Mouse (Mus musculus) CH12.LX (cell line): ENCODE data around the gene Olfr1437. TPM values are rescaled to one million over a fixed set of nuclear protein-coding genes. Genes with fewer than 3 reads are reported as not detected.

Experiments used
- DNase-seq: peaks from one replicate; pipeline ENCODE4 v3.0.0-alpha.2; 2013; ENCODE audit errors: extremely low read depth
- H3K27ac ChIP-seq: 2 replicates; pipeline ENCODE4 v1.5.1; 2012; ENCODE audit warnings: low read depth, mild to moderate bottlenecking, control low read depth, moderate library complexity; ENCODE audit not compliant: insufficient read depth
- H3K27me3 ChIP-seq: replicated peaks from 2 replicates; pipeline ENCODE3; 2012; ENCODE audit warnings: inconsistent platforms
- H3K36me3 ChIP-seq, 2 experiments: replicated peaks in 1 of 2; 2 replicates each; pipeline versions ENCODE3 to v1.6.1; 2012; ENCODE audit warnings: inconsistent platforms in 1 of 2, low read length in 1 of 2, mild to moderate bottlenecking in 1 of 2, mixed read lengths in 1 of 2, moderate library complexity in 1 of 2; ENCODE audit not compliant: control insufficient read depth in 1 of 2, insufficient read depth in 1 of 2
- H3K4me1 ChIP-seq, 2 experiments: 2 replicates each; pipeline ENCODE4 v1.6.1; 2012; ENCODE audit warnings: inconsistent platforms in 1 of 2, moderate library complexity in 1 of 2; ENCODE audit not compliant: insufficient read depth in 2 of 2, control insufficient read depth in 1 of 2
- H3K4me2 ChIP-seq: 2 replicates; pipeline ENCODE4 v1.6.1; 2012; ENCODE audit warnings: low read depth, mild to moderate bottlenecking, control low read depth; ENCODE audit not compliant: poor library complexity, insufficient read depth, severe bottlenecking
- H3K4me3 ChIP-seq, 3 experiments: fragments of 150-350 bp in 1 of 3; sonication (generic) in 1 of 3; replicated peaks in 1 of 3; 2 replicates each; pipeline versions ENCODE3 to v1.5.1; 2011 to 2012; ENCODE audit warnings: low read depth in 2 of 3, low read length in 2 of 3, mild to moderate bottlenecking in 2 of 3, moderate library complexity in 2 of 3, control low read depth in 1 of 3, improper control_type of control experiment in 1 of 3, inconsistent platforms in 1 of 3, mixed read lengths in 1 of 3; ENCODE audit not compliant: poor library complexity in 1 of 3
- H3K79me2 ChIP-seq: replicated peaks from 2 replicates; pipeline ENCODE4 v1.6.1; 2012; ENCODE audit warnings: mild to moderate bottlenecking, moderate library complexity; ENCODE audit not compliant: control insufficient read depth, poor library complexity, insufficient read depth, severe bottlenecking; ENCODE audit errors: extremely low read depth
- H3K9ac ChIP-seq: 2 replicates; pipeline ENCODE4 v1.6.1; 2012; ENCODE audit warnings: low read depth, mild to moderate bottlenecking, control low read depth, moderate library complexity; ENCODE audit not compliant: insufficient read depth
- H3K9me3 ChIP-seq: replicated peaks from 2 replicates; pipeline ENCODE3; 2012; ENCODE audit warnings: low read length, inconsistent platforms, mixed read lengths
- BHLHE40 ChIP-seq: IDR thresholded peaks from 2 replicates; pipeline ENCODE4 v1.6.1; 2011; ENCODE audit warnings: mild to moderate bottlenecking, low read depth, low read length, improper control_type of control experiment
- CHD1 ChIP-seq: IDR thresholded peaks from 2 replicates; pipeline ENCODE4 v1.6.1; 2012; ENCODE audit warnings: low read depth, low read length, improper control_type of control experiment, inconsistent platforms
- CHD2 ChIP-seq: IDR thresholded peaks from 2 replicates; pipeline ENCODE4 v1.6.1; 2011; ENCODE audit warnings: low read length, improper control_type of control experiment
- CTCF ChIP-seq, 2 experiments: IDR thresholded peaks in 1 of 2; conservative IDR thresholded peaks in 1 of 2; 2 replicates each; pipeline ENCODE4 v1.5.1; 2011 to 2012; ENCODE audit warnings: low read depth in 2 of 2, low read length in 2 of 2, improper control_type of control experiment in 1 of 2, inconsistent platforms in 1 of 2, mild to moderate bottlenecking in 1 of 2, moderate library complexity in 1 of 2
- EP300 ChIP-seq: IDR thresholded peaks from 2 replicates; pipeline ENCODE4 v1.6.1; 2011; ENCODE audit warnings: low read length, improper control_type of control experiment
- ETS1 ChIP-seq: conservative IDR thresholded peaks from 2 replicates; pipeline ENCODE4 v1.6.1; 2012; ENCODE audit warnings: low read depth, mild to moderate bottlenecking, inconsistent platforms, low read length, improper control_type of control experiment, moderate library complexity
- GABPA ChIP-seq: IDR thresholded peaks from 2 replicates; pipeline ENCODE4 v1.6.1; 2012; ENCODE audit warnings: low read depth, low read length, improper control_type of control experiment, inconsistent platforms; ENCODE audit not compliant: insufficient replicate concordance
- IRF4 ChIP-seq: IDR thresholded peaks from 2 replicates; pipeline ENCODE4 v1.6.1; 2014; ENCODE audit warnings: low read depth, mild to moderate bottlenecking, inconsistent platforms, low read length, improper control_type of control experiment
- KAT2A ChIP-seq: IDR thresholded peaks from 2 replicates; pipeline ENCODE4 v1.6.1; 2012; ENCODE audit warnings: low read length, improper control_type of control experiment, inconsistent platforms; ENCODE audit not compliant: insufficient replicate concordance
- MAFK ChIP-seq: IDR thresholded peaks from 2 replicates; pipeline ENCODE4 v1.6.1; 2011; ENCODE audit warnings: low read length, improper control_type of control experiment; ENCODE audit not compliant: insufficient replicate concordance
- MAZ ChIP-seq: IDR thresholded peaks from 2 replicates; pipeline ENCODE4 v1.6.1; 2012; ENCODE audit warnings: low read depth, mild to moderate bottlenecking, inconsistent platforms, low read length, improper control_type of control experiment, moderate library complexity
- NELFE ChIP-seq: IDR thresholded peaks from 2 replicates; pipeline ENCODE4 v1.6.1; 2011; ENCODE audit warnings: low read depth, low read length, improper control_type of control experiment
- NRF1 ChIP-seq: IDR thresholded peaks from 2 replicates; pipeline ENCODE4 v1.6.1; 2014; ENCODE audit warnings: low read depth, mild to moderate bottlenecking, inconsistent platforms, low read length, improper control_type of control experiment, moderate library complexity
- PAX5 ChIP-seq: IDR thresholded peaks from 2 replicates; pipeline ENCODE4 v1.6.1; 2012; ENCODE audit warnings: low read length, inconsistent platforms, mixed read lengths
- POLR2A ChIP-seq: IDR thresholded peaks from 2 replicates; pipeline ENCODE4 v1.6.1; 2011; ENCODE audit warnings: low read depth, mild to moderate bottlenecking, improper control_type of control experiment, low read length
- SMC3 ChIP-seq: IDR thresholded peaks from 2 replicates; pipeline ENCODE4 v1.6.1; 2011; ENCODE audit warnings: low read depth, low read length, improper control_type of control experiment
- TBP ChIP-seq: conservative IDR thresholded peaks from 2 replicates; pipeline ENCODE4 v1.6.1; 2011; ENCODE audit warnings: low read depth, low read length, improper control_type of control experiment
- TCF12 ChIP-seq: IDR thresholded peaks from 2 replicates; pipeline ENCODE4 v1.6.1; 2014; ENCODE audit warnings: low read depth, mild to moderate bottlenecking, inconsistent platforms, low read length, improper control_type of control experiment
- UBTF ChIP-seq: IDR thresholded peaks from 2 replicates; pipeline ENCODE4 v1.6.1; 2012; ENCODE audit warnings: low read depth, mild to moderate bottlenecking, inconsistent platforms, low read length, improper control_type of control experiment, moderate library complexity
- ZC3H11A ChIP-seq: IDR thresholded peaks from 2 replicates; pipeline ENCODE4 v1.6.1; 2012; ENCODE audit warnings: low read depth, mild to moderate bottlenecking, inconsistent platforms, low read length, improper control_type of control experiment
- ZKSCAN1 ChIP-seq: IDR thresholded peaks from 2 replicates; pipeline ENCODE4 v1.6.1; 2012; ENCODE audit warnings: low read depth, inconsistent platforms, low read length, improper control_type of control experiment, borderline replicate concordance
- ZMIZ1 ChIP-seq: IDR thresholded peaks from 2 replicates; pipeline ENCODE4 v1.6.1; 2012; ENCODE audit warnings: low read depth, mild to moderate bottlenecking, inconsistent platforms, low read length, improper control_type of control experiment
- dilution Hi-C: fragments of 300-500 bp; cut with MboI; formaldehyde crosslinking; loops from 2 replicates; pipeline ENCODE4 v1.14.3; 2020; ENCODE audit warnings: low sequenced_read_pairs; ENCODE audit not compliant: extremely low pct_unique_long_range_greater_than_20kb, extremely low pct_ligation_motif_present
- in situ Hi-C: fragments of 300-500 bp; cut with MboI; formaldehyde crosslinking; loops from 3 replicates; pipeline ENCODE4 v1.14.3; 2019; ENCODE audit warnings: low sequenced_read_pairs, low pct_ligation_motif_present, low pct_unique_long_range_greater_than_20kb, mixed read lengths
- polyA plus RNA-seq: library from polyadenylated mRNA; unstranded; fragments of >175 nt; gene quantifications from 2 replicates; pipeline ENCODE4 v1.2.1, GENCODE M21; 2012; ENCODE audit warnings: low read depth; ENCODE audit not compliant: insufficient read length
- total RNA-seq, 2 experiments: library from RNA; depleted of rRNA; stranded (reverse); fragments of 300-350 nt in 1 of 2; fragments of >200 nt in 1 of 2; gene quantifications; 2 replicates each; pipeline ENCODE4 v1.2.3; 2012 to 2014

Gene Olfr1437
- total RNA-seq (2012; rRNA removed) (not detected in 2 replicates), total RNA-seq (2014; rRNA removed) (not detected in 2 replicates), polyA plus RNA-seq (not detected in 2 replicates)

- dilution Hi-C loops = no loop called here
Observed at GRCm38 (mm10) chr19:12325001-12325400, at the start of gene Olfr1437. TSS of gene Olfr1437 (minus strand) at chr19:12325101.

GRCm38 (mm10) chr19:12374465-12375025 lies 49.6 kb upstream of the Olfr1437 start:
- Histone ChIP-seq H3K27ac (no peak overlapping the region), H3K4me3 (no peak overlapping the region), H3K9me3 (no peaks in the 10 kb centered on the region), H3K79me2 (no peaks in the 10 kb centered on the region), H3K27me3 (no peaks in the 10 kb centered on the region), H3K9ac (no peak overlapping the region), H3K4me2 (no peak overlapping the region), H3K36me3 (no peaks in the 10 kb centered on the region), H3K4me1 (no peaks in the 10 kb centered on the region)
- in situ Hi-C loops = no loop called here
- no peak for DNase-seq
- TF ChIP-seq GABPA (no peak), PAX5 (no peak), ETS1 (no peak), CHD1 (no peak), CTCF (conservative IDR thresholded peaks at IDR 0.05 in 1 of 2, IDR thresholded peaks at IDR 0.05 in 1 of 2; ENCODE audit: low read depth in 2 of 2, low read length in 2 of 2) (no peak), MAZ (no peak), TBP (no peak), NRF1 (no peak), ZMIZ1 (no peak), CHD2 (no peak), SMC3 (no peak), TCF12 (no peak), EP300 (no peak), NELFE (no peak), ZC3H11A (no peak), MAFK (no peak), ZKSCAN1 (no peak), POLR2A (no peak), UBTF (no peak), KAT2A (no peak)
- dilution Hi-C loops = no loop called here

More at GRCm38 (mm10) chr19:12325001-12325400, at the start of gene Olfr1437:
- H3K9ac ChIP-seq = no peak within 1 kb of the TSS
- H3K9me3 ChIP-seq = no peaks in the 10 kb centered on the region
- H3K79me2 ChIP-seq = no peaks in the 10 kb centered on the region
- no peak for DNase-seq
- no peaks in the 10 kb centered on the region for H3K4me1 ChIP-seq
- H3K4me3 ChIP-seq = no peak within 1 kb of the TSS
- H3K27me3 ChIP-seq = no peaks in the 10 kb centered on the region
- in situ Hi-C loops = no loop called here
- TF ChIP-seq IRF4 = no peak
- TF ChIP-seq CHD1 = no peak
- no peak for TF ChIP-seq BHLHE40
- no peak for TF ChIP-seq PAX5
- TF ChIP-seq KAT2A = no peak
- TF ChIP-seq UBTF = no peak
- H3K36me3 ChIP-seq = no peaks in the 10 kb centered on the region
- H3K4me2 ChIP-seq = no peak within 1 kb of the TSS
- no peak within 1 kb of the TSS for H3K27ac ChIP-seq
